Mouse (Mus musculus): Measurements from ENCODE around the gene Ptprb.

DNA sequence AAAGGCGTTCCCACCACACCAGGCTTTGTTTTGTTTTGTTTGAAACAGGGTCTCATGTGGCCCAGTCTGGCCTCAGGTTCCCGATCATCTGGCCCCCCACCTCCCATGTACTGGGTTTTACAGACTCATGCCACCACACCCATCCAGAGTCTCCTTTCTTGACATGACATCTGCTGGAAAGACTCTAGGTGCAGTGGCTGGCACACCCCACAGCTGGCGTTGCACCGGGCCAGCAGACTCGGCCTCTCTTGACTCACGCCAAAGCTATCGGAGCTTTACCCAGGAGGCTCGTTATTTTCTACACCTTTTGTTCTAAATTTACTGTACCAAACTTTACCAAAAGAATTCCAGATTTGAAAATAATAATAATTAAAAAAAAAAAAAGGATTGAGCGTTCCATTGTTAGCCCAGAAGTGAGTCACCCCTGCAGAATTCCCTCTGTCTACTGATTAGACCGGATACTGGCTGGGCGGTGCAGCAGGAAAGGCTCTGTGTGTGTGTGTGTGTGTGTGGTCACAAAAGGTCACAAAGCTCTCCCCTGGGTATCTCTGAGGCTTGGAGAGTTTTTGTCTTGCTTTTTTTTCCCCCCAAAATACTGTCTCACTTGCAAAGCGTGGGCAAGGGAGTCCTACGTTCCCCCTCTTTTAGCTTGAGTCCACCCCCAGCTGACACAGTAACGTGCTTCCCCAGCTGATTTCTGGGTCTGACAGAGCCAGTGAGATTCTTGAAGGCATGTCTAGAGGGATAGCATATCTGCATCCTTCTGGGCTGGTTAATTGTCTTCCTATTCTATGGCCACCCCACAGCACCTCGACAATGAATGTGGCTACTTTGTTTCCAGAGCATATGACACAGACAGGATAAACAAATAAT lies 8.5 kb upstream of the Ptprb start:
- no peak for TF ChIP-seq CTCF (IDR thresholded peaks at IDR 0.05; ENCODE audit: control insufficient read depth, insufficient read depth, low read length)
- TF ChIP-seq POLR2A (IDR thresholded peaks at IDR 0.05; ENCODE audit: borderline replicate concordance, control insufficient read depth, low read depth, low read length) = no peak
